Mouse (Mus musculus) lung, postnatal 36 days (tissue): ENCODE measurements around the gene Gtf2f2.
A peak's percentile ranks its signal among the peaks of the same experiment; 100 is the strongest.

Experiments
- DNase-seq: peaks from one replicate; pipeline ENCODE4 v3.0.0; 2022; ENCODE audit warnings: mixed read lengths

Gtf2f2 gene

DNA sequence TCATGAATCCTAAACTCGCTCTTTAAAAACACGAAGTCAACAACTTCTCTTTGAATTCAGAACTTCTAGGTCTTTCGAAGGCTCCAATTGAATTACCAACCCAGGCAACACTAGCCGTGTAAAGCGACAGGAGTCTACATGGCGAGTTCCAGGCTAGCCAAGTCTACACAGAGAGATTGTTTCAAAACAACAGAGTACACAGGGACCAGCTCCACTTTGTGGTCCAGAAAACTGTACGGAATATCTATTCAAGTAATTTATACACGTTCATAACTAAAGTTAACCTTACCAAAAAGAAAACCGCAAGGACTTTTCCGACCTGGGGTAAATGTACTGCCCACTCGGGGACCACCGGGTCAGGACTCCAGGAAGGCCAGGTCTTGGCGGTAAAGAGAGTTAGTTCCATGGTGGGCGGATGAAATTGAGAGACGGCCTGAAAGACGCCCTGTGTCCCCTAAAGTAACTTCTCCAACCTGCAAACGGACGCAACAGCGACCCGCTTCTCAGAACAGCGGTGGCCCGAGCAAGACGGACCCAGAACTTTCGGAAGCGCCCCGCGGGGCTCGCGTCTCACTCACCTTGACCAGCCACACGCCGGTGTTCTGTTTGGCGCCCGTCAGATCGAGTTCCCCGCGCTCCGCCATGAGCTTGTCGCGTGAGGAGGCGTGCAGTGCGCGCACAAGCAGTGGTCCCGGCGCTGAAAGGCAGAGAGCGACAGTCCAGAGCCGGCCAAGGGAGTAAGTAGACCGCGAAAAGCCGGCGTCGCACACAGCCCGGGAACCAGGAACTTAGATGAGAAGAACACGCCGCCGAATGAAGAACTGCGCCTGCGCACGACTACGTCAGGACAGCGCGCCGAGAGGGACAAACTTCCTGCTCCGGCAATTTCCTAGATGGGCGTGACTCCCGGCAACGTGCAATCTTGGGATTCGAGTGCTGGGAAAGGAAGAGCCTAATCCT lies at the start of gene Gtf2f2:
Gene Gtf2f2 (minus strand): TSS at position 764 of the 960 bp plus-strand sequence.
- peak; percentile 93 for DNase-seq

DNA sequence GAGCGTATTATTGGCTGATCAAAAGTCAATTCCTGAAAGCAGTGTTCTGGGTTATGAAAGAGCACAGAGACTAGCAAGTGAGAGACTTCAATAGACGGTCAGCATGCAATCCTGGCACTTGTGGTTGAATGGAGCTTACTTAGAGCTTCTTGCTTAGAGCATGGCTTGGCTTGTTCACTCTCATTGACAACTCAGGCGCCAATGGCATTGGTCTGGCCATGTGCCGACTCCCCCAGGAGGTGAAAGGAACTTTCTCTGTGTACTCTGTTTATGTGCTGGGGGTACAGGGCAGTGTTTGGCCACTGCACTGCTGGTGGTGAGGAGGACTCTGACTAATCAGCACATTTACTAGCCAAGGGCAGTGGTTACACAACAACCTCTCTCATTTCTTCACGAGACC lies 48.8 kb upstream of the Gtf2f2 start:
- no peak for DNase-seq

DNA sequence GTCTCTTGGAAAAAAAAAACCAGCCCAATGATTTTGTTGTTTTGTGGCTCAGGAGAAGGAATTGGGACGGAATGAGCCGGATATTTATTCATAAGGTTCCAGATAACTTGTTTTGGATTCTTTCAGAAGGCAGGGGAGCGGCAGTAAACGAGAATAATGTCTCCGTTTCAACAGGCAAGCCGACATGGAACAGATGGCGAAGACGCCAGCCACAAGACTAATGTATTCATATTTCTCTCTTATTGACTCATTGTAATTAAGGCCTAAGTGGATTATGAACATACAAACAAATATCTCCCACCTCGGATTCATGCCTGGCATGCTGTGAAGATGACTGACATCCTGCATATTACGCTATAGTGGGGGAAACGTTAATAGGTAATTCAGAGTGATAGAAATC lies 43.1 kb upstream of the Gtf2f2 start:
- peak; percentile 10 for DNase-seq

DNA sequence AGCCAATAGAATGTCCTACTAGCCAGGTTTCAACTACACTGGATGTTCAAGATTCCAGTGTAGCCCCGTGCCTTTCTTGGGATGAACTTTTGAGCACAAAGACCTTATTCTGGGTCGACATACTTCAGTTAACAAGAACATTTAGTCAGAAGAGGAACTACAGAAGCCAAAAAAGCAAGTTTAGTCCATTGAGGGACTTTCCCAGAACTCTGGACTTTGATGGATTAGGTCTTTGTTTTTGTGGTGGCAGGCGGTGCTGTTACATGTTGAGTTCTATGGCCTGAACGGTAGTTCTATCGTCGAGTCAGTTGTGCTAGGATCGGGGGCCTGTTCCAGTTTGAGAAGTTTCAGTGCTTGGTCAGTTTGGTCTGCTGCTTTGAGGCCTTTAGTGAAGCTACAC lies 41.3 kb upstream of the Gtf2f2 start:
- DNase-seq, result no peak

DNA sequence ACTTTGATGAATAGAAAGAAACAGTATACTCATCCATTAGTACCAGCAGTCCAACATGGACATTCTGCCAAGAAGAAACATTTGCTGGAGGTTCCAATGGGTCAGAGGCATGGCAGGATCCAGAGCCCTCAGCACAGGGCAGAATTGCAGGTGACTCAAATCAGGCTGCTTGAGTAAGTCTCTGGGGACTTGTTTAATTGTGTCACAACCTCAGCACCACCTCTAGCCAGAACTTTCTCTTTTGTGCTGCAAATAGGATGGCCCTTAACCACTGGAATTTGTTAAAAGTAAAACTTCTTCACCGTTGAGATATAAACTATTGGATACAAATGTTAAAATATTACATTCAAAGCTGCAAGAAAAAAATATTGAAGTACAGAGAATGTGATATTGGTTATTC lies 35.1 kb upstream of the Gtf2f2 start:
- DNase-seq, result no peak

DNA sequence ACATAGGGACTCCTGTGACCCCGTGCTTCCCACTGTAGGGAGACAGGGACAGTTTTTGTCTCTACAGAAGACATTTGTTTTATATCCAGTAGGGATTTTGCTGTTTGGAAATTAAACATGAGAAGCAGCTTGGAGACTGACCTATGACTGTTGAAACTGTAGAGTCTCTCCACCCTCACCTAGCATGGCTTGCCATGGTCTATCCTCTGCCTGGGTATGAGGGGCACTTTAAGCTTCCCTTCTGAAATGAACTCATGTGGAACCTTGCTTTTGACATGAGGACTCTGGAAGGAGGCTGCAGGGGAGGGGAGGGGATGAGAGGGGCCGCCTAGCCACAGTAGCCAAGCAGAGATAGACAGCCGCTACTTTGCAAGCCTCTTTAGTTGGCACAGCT lies 33.5 kb upstream of the Gtf2f2 start:
- DNase-seq, result no peak

DNA sequence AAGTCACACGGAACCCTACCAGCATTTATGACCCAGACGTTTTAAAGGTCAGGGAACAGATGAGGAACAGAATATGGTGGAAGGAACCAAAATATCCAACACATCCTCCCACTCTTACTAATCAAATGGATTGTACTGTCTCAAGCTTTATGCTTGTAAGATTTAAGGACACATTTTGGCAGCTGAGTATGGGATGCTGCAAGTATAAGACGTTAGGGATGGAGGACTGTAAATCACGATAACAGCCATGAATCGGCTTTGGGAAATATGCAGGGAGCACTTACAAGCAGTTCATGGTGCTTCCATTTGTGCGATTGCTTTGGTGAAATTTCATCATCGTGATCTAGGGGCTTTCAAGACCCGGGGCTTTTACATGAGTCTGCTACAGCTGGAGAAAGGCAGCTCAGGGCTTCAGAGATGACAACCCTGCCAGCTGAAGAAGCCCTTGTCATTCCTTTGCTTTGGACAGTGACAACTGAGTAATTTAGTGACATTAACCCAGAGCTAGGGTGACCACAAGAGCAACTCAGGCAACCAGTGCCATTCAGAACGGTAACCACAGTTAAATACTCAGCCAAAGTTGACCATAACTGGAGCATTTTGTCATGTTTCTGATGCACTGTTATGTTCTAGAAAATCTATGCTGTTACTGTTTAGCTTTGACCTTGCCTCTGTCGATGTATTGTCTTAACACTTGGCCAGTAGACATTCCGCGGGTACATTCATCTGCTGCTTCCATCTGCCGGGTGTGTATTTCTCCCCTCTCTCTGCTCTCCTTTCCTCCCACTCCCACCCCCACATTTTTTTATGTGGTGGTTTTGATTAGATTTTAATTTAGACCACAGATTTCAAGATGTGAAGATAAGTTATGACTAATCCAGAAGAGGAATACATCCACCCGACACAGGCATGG lies 32.8 kb upstream of the Gtf2f2 start:
- DNase-seq, result no peak

DNA sequence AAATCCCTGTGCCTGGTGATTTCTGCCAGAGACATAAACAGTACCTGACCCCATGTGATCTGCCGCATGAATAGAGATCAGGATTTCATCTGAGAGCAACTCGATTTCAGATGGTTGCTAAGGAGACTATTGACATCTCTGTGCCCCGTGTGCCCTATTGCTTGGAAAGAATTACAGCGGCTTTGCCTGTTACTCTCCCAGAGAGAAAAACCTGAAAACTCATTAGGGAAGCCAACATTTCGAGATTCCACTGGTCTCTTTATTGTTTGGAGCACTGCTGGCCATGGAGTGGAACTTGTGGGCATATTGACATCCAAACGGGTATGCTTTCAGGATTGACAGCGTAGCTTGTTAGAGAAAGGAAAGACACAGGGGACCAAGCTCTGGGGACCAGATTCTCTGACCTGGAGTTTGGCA lies 22.6 kb upstream of the Gtf2f2 start:
- no peak for DNase-seq

DNA sequence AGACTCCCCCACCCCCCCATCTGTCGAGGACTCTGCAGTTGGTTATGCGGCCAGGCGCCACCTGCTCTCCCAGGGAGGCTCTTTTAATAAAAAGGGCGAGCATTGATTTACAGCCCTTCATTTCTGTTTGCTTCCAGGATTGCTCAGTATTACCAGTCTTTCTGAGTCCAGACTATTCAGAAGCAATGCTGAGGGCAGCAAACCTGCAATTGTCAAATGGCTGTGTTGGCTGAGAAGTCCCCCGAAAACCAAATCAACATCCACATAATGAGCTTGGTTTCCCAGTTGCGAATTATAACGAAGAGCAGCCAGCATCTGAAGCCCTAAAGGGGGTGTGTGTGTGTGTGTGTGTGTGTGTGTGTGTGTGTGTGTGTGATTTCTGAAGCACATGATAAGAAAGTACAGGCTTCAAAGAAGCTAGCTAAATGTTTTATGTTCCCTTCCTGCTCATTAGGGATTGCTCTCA lies 22.0 kb upstream of the Gtf2f2 start:
- no peak for DNase-seq

DNA sequence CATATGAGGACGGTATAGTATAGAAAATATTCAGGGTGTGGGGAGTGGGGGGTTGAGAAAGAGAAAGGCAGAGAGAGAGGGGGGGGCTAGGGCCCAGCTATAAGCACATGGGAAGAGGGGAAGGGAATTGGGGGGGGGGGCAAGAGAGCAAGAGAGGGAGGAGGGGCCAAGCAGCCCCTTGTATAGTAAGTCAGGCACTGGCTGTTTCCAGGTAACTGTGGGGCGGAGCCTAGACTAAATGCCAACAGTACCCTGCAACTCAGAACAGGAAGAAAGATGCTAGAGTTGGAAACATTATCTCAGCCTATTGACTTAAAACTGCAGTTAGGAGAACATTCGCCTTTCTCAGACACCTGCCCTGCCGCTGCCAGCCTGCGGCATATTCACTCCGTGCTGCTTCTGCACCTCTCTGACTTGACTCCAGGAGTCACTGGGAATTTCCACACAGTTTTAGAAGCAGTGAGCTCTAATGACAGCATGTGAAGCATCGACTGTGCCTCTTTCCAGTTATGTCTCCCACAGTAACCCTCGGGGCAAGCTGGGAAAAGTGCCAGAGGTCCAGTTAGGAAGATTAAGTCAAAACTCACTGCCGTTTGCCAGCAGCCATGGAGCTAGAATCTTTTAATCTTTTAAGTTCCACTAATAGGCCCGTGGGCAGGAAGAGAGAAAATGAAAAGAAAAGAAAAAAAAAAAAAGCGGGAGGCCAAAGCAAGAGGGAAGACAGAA lies 20.6 kb upstream of the Gtf2f2 start:
- DNase-seq, result peak; percentile 17

DNA sequence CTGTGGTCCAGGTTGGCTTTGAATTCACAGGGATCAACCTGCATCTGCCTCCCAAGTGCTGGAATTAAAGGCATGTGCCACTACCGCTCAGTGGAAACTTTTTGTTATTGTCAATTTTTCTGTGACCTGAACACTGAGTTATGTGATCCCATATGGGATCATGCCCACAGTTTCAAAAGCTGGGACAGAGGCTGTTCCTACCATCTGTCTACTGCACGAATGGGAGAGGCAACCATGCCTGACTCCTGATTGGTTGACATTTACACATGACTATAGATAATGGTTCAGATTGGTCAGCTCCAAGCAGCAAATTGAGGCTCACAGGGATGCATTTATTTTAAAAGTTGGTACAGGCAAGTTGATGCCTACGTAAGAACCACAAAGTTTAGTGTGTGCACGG lies 14.0 kb upstream of the Gtf2f2 start:
- DNase-seq, result no peak

DNA sequence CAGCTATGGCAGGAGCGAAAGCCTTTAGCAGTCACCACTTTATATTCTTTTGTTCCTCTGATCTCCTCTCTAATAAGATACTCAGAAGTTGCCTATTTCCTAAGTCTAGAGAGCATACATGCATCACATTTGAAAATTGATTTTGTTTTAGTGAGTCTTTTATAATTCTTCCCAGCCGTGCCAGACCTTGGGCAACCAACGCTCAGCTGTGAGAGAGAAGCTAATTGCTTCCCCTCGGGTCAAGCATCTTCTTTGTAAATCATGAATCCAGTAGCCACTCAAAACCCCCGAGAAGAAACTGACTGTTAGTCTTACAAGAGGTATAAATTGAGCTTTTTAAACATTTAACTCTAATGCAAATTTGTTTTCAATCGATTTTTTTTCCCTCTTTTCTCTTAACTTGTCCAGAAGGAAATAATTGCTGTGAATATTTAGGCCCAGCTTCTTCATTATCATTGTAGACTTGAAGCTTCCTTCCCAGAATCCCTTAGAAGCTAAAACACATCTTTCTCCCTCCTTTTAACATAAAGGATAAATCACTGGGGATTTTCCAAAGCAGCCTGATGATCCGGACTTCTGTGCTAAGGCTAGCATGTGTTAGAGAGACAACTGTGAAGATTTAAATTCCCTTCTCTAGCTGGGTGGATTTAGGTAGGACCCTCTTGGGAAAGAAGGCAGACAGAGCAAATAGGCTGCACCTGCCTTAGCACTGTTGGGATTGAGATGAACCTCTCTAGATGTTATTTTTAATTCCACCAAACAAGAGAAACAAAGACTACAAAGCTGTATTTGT lies 10.5 kb upstream of the Gtf2f2 start:
- no peak for DNase-seq

DNA sequence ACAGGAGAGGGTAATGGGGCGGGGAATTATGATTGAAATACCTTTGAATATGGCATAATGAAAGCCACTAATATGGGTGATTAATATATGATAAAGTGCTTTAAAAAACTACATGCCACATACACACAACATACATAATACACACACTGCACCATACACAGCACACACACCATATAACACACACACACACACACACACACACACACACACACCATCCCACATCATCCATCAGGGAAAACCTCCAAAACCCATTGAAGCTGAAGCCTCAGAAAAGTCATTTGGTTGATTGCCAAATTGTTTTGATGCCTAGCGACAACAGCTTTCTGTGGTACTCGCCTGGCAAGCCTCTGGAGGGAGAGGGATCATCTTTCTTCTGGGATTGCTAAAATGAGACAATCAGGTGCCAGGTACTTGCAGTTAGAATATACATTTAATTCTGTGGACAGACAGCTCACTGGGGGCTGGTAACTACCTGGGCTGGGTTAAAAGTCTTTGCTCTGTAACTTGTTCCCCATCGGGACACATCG lies 9.7 kb upstream of the Gtf2f2 start:
- DNase-seq, result no peak

DNA sequence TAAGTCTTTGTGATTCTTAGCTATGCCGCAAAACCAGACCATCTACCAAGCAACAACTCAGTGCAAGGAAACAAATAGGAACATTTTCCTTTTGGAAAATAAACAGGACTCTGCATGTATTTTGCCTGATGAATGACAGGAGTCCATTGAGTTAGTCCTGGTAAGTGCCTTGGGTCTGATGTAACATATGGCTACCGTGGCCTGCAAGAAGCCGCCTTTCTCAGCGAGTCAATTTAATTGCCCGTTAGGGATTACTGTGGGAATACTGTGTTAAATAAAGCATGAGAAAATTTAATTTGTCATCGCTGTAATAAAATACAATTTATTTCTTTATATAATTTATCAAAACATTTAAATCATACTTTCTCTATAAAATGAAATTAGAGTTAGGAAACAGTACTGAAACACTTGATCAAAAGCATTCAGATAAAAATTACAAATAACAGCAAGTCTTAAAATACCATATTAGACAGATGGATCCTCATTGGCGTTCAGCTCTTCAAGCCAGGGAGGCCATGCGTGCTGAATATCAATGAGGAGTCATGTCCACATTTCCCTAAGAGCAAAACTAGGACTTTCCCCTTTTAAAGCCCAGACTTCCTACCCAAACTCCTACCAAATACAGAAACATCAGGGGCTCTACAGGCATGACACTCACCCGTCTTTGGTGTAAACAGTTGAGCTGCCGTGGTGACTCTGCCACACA lies 7.3 kb upstream of the Gtf2f2 start:
- no peak for DNase-seq

DNA sequence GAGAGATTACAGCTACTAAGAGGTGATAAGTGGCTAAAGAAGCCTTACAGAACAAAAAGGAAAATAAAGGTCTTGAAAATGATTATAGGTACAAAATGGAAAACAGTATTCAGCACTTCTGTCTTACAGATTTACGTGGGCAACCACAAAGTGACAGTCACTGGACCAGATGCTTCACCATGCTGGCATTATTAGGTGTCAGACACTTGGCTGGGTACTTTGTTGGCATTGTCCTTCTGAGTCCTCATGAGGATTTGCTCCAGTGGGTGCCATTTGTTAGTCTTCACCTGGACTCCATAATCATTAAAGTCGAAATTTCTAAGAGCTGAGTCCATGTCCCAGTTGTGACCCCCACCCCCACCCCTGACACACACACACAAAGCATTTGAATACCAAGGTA lies 3.7 kb upstream of the Gtf2f2 start:
- no peak for DNase-seq

DNA sequence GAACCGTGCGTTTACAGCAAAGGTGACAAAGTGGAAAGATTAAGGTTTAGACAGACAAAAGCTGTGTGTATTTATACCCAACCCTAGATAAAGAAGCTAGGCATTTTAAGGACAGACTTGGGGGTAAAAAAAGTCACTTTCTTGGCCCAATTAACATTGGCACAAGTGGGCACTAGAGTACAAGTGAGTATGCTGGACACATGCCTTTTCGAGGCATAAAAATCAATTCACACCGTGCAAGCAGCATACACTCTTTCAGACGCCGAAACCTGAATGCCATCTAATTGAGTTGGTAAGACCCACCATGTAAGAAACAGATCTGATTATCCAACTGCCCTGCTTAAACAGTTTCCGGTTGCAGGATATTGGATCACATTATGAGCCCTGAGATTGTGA lies 395 bp upstream of the Gtf2f2 start:
- no peak for DNase-seq

DNA sequence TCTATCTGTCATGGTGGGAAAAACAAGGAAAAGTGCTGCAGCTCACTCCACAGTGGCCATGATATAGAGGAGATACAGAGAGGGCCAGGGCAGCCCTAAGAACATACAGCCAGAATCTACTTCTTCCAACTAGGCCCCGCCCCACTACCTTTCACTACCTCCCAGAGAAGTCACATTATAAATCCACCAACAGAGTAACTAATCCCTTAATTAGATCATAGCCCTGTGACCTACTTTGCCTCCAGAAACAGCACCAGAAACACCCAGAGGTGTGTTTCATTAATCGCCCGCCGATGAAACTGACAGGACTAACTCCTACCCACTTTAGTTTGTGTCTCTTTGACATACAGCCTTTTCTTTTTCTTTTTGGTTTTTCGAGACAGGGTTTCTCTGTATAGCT lies 1.5 kb downstream of the Gtf2f2 start:
- no peak for DNase-seq

DNA sequence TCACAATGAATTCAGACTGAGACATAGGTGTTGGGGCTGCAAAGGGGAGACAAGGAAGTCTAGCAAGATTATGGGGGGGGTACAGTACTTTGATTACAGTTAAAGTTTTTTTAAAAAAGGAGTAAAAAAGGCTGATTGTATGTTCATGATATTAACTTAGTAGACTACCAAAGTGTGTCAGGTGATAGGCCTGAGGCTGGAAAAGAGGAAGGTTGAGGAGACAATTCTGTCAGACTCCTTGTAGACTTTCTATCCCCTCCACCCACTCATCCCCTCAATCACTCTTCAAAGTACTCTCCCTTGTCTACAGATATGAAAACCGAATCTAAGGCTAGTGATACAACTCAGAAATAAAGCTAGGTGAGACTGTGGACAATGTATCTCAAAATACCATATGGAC lies 2.5 kb downstream of the Gtf2f2 start:
- no peak for DNase-seq

DNA sequence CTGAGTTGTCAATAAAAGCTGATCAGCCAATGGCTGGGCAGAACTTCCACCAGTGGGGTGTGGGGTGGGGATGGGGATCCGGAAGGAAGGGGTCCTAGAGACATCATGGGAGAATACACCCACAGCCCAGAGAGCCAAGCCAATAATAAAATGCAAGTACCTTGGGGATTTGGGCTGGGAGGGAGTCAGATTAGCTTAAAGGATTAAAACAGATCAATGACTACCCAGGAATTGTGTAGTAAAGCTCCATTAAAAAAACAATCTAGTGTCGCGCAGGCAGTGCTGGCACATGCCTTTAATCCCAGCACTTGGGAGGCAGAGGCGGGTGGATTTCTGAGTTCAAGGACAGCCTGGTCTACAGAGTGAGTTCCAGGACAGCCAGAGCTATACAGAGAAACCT lies 5.7 kb downstream of the Gtf2f2 start:
- DNase-seq, result no peak

DNA sequence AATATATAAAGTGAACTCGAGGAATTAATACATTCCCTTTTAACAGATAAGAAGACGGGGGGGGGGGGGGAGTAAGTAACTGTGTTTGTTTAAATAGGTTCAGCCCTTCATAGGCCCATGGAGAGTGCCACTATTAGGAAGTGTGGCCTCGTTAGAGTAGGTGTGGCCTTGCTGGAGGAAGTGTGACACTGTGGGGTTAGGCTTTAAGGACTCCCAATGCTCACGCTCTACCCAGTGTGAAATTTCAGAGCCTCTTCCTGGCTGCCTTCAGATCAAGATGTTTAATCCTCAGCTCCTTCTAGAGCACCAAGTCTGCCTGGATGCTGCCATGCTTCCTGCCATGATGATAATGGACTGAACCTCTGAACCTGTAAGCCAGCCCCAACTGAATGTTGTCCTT lies 8.9 kb downstream of the Gtf2f2 start:
- DNase-seq, result no peak

DNA sequence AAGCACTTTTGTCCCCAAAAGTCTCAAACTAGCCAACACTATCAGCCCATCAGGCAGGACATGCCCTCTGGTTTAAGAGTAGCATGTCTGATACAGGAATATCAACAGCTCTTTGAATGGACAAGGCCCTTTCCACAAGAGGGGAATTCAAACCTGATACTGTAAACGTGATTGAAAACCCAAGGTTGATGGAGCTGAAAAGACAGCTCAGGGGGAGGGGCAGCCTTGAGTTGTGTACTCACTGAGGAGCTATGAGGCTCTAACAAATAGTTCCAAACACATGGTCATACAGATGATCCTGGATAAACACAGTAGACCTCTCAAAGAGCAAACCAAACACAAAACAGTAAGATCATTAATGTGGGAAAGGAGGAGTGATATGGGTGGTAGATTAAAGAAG lies 12.6 kb downstream of the Gtf2f2 start:
- DNase-seq, result no peak
